Mouse (Mus musculus) left cerebral cortex, adult 9 months (tissue): ENCODE measurements around the gene Wnt4.

ENCODE experiments used
- DNase-seq, 2 experiments: peaks; one replicate each; pipeline ENCODE4 v3.0.0; 2022; ENCODE audit warnings: low spot score in 2 of 2

Wnt4 gene

GRCm38 (mm10) chr4:137277166-137277513, at the start of gene Wnt4:
Wnt4 (plus strand) TSS chr4:137277489.
- no peak for DNase-seq

GRCm38 (mm10) chr4:137228566-137229115, 48.6 kb upstream of the Wnt4 start:
- no peak for DNase-seq

DNA sequence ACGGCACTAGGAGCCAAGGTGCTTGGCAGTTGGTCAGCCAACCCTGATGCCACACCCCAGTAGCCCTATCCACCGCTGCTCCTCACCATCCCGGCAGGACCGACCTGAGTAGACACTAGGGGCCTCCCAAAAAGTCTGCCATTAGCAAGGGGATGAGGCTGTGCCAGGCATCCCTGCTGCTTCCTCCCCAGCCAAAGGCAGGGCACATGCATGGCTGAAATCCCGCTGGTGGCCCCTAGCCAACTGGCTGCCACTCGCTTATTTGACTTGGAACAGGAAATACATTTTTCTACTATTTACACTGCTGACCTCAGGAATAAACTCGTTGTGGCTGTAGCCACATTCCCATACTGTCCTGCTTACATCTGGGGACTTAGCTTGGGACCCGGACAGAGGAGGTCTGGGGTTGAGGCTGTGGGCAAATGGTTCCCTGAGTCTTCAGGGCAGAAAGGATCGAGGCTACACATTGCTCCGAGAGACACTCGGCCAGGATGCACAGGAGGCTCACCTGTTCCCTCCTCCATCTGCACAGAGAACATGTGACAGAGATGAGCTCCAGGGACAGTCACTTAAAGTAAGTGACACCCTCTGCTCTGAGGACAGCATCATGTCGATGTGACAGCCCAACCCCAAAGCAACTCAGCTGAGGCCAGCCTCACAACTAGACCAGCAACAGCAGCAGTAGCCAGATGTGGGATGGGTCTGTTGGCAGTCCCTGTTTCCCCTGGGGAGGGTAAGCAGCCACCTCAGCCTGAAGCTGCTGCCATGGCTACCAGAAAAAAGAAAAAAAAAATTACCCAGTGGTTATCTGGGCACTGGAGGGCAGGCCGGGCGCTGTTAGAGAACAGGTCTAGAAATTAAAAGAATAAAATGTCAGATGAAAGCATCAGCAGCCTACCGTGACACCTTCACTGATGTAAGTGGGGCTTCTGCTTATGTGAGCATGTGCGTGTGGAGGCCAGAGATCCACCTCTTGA, 45.5 kb upstream of the Wnt4 start:
- DNase-seq: no peak

DNA sequence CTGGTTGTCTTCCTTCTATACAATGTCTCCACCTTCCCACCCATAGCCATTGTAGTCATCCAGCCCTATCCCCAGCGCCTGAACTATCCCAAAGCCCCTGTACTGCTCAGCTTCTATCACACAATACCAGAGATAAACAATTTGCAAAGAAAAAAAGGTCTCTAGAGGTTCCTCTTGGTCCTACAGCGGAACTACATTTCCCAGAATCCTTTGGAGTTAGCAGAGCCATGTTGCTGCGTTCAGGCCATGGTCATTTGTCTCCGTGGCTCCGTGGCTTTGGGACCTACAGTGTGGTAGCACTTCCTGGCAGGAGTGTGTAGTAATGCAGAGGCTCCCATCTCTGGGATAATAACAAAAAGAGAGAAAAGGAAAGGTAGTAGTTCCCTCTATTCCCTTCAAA, 43.7 kb upstream of the Wnt4 start:
- DNase-seq: no peak

DNA sequence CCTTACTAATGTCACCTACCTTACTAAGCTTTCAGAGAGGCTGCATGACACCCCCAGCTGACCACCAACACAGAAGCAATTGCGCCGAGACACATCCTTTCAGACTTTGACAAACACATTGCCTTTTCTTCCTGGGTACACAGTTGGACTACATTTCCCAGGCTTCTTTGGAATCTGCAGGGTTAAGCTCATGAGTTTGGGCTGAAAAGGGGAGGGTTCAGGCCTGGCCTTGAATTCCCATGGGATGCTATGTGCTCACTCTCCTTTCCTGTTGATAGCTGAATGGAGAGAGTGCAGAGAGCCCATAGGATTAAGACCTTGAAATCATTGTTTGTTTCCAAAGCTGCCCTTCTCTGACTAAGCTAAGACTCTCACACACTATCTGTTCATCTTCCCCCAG, 42.8 kb upstream of the Wnt4 start:
- DNase-seq: no peak

GRCm38 (mm10) chr4:137235368-137235767, 41.9 kb upstream of the Wnt4 start:
- DNase-seq: peak in 1 of 2 experiments; percentile 39

GRCm38 (mm10) chr4:137244883-137245282, 32.4 kb upstream of the Wnt4 start:
- DNase-seq: no peak

GRCm38 (mm10) chr4:137250333-137250732, 27.0 kb upstream of the Wnt4 start:
- no peak for DNase-seq

GRCm38 (mm10) chr4:137250849-137251248, 26.4 kb upstream of the Wnt4 start:
- DNase-seq: peak in 1 of 2 experiments; percentile 54

DNA sequence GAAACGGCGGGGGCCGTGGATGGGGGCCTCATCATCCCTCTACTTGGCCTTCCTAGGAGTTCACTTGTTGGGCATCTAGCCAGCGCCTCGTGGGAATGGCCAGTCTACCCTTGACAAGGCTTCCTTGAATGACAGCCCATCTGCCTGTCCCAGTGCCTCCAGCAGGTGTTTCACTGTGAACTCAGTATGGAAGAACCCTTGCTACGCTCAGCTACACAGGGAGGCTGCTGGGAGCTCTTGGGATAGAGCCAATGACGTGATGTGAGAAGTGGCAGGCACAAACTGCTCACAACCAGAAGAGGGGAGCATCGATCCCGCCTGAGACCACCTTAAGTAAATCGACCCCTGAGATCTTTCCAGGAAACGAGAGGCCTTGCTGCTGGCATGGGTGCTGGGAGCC, 23.7 kb upstream of the Wnt4 start:
- no peak for DNase-seq

DNA sequence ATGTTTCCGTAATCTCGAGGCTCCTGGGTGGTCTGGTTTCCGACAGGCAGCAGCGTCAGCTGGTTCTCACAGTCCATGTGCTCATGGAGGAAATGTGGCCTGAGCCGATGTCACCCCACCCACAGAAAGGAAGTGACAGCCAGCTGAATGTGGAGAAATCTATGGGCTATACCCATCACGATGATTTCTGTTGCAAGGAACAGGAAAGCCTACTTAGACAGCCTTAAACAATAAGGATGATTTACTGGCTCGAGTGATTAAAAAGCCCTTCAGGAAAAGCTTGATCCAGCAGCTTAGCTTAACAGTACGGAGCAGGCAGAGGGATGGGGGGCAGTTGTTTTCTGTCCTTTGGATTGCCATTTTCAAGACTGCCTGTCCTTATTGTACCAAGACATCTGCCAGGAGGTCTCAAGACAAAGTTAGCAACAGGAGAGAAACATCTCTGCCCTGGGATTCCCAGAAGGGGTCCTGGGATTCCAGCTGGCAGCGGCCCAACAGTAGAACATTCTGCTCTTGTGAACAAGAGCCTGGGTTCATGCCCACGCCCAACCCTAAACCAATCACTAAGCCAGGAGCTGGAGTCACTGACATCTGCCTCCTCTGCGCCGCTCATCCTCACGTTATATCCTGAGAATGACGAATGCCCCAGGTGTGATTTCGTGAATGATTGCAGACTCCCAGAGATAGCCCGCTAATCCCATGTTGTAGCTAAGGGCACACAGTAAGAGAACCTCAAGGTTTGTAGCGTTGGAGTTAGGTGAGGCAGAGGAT, 22.9 kb upstream of the Wnt4 start:
- DNase-seq: no peak

DNA sequence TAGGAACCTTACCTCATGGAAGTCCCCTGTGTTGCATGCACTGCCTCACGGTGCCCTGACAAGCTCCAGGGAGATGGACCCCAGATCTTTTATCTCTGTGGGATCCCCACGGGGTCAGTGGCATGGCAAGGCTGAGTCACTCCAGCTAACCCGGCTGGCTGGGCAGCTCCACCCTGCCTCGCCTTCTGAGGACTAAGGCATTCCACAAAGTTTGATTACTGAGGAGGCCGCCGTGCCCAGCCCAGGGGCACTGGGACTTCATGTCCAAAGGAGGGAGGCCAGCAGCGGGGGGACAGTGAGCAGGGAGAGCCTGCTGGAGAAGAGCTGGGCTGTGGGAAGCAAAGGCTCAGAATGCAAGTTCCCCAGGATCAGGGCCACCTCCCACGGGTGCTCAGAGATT, 21.7 kb upstream of the Wnt4 start:
- no peak for DNase-seq

GRCm38 (mm10) chr4:137261826-137262225, 15.5 kb upstream of the Wnt4 start:
- DNase-seq: no peak

GRCm38 (mm10) chr4:137264066-137264465, 13.2 kb upstream of the Wnt4 start:
- no peak for DNase-seq

- DNase-seq: no peak
These were observed 12.2 kb upstream of the Wnt4 start for GRCm38 (mm10) chr4:137265116-137265515.

GRCm38 (mm10) chr4:137268541-137268940, 8.7 kb upstream of the Wnt4 start:
- no peak for DNase-seq

DNA sequence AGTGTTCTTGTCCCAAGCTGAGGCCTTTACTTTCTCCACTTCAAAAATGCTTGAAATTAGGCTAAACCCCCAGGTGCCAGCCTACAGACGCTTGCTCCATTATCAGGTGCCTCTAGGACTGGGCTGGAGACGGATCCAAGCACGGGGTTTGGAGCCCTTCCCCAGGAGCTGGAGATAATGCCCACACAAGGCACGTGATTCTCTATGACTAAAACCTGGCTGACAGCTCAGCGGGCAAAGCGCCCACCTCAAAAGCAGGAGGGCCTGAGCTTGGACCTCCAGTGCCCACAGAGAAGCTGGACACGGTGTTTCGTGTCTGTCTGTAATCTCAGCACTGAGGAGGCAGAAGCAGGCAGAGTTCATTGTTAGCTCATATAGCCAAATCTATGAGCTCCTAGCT, 5.4 kb upstream of the Wnt4 start:
- no peak for DNase-seq

- DNase-seq: no peak
These were observed 3.0 kb upstream of the Wnt4 start for GRCm38 (mm10) chr4:137274304-137274703.

DNA sequence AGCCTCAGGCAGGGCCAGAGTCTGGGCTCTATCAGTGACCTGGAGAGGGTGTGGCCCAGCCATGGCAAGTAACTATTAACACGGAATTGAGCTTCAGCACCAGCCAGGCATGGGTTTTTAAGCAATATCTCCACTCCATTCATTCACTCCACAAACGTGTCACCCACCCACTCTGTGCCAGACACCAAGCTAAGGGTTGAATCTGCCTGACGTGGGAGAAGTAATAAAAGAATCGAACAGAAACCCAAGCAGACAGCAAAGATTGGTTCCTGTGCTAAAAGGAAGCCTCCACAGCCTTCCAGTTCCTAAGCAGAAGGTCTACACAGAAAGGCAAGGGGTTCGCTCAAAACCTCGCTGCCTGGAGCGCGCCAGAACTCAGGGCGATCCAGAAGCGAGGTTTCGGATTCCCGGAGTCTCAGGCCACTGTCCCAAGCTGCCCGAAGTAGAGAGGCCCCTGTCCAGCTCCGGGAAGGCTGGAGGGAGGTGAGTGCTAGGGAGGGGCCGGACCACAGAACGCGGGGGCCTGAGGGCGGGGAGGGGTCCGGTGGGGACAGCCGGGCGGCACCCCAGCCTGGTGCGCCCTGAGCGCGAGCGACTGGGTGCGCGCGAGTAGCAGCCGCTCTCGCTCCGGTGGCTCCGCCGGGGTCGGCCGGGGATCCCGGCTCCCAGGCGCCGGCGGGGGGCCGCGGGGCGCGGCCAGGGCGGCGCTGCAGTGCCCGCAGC, 685 bp upstream of the Wnt4 start:
- DNase-seq: no peak

- DNase-seq: no peak
These were observed 383 bp downstream of the Wnt4 start for GRCm38 (mm10) chr4:137277600-137278143.
